Mouse (Mus musculus) forebrain, postnatal 0 days (tissue): Measurements from ENCODE around the gene Plin3. TPM values are rescaled to one million over a fixed set of nuclear protein-coding genes. Genes with fewer than 3 reads are reported as not detected.

ENCODE experiments used
- ATAC-seq: fragments of 200-750 bp; cut with Nextera tagmentation; 2 replicates; pipeline ENCODE4 v1.8.0; 2017; ENCODE audit warnings: mild to moderate bottlenecking, moderate library complexity
- DNase-seq: peaks from one replicate; pipeline ENCODE4 v3.0.0-alpha.2; 2015
- H3K27ac ChIP-seq: fragments of 300-500 bp; sonication (generic); 2 replicates; pipeline ENCODE4 v1.5.1; 2014; ENCODE audit warnings: low read depth, mild to moderate bottlenecking, antibody characterized with exemption, low read length, moderate library complexity, mixed read lengths
- H3K27me3 ChIP-seq: fragments of 300-500 bp; sonication (generic); 2 replicates; pipeline ENCODE4 v1.6.1; 2014; ENCODE audit warnings: mild to moderate bottlenecking, low read length, mixed read lengths; ENCODE audit not compliant: insufficient read depth
- H3K36me3 ChIP-seq: fragments of 300-500 bp; sonication (generic); 2 replicates; pipeline ENCODE4 v1.6.1; 2014; ENCODE audit warnings: mild to moderate bottlenecking, moderate library complexity; ENCODE audit not compliant: insufficient read depth
- H3K4me1 ChIP-seq: fragments of 300-500 bp; sonication (generic); 2 replicates; pipeline ENCODE4 v1.6.1; 2014; ENCODE audit warnings: antibody characterized with exemption; ENCODE audit not compliant: insufficient read depth
- H3K4me2 ChIP-seq: fragments of 300-500 bp; sonication (generic); 2 replicates; pipeline ENCODE4 v1.6.1; 2014; ENCODE audit warnings: low read depth, mild to moderate bottlenecking, moderate library complexity
- H3K4me3 ChIP-seq: fragments of 300-500 bp; sonication (generic); 2 replicates; pipeline ENCODE4 v1.5.1; 2014; ENCODE audit warnings: low read depth, low read length, mixed read lengths
- H3K9ac ChIP-seq: fragments of 300-500 bp; sonication (generic); 2 replicates; pipeline ENCODE4 v1.6.1; 2014; ENCODE audit warnings: mild to moderate bottlenecking
- H3K9me3 ChIP-seq: fragments of 300-500 bp; sonication (generic); 2 replicates; pipeline ENCODE4 v1.6.1; 2016; ENCODE audit warnings: low read length
- CTCF ChIP-seq: sonication (generic); IDR thresholded peaks from 2 replicates; pipeline ENCODE4 v1.5.1; 2016; ENCODE audit warnings: antibody characterized with exemption, control low read depth, low read depth
- WGBS: fragments of 180-500 bp; shearing (Covaris S2); extraction: QIAGEN DNeasy Blood & Tissue Kit; methylation state at CpG from one replicate; pipeline ENCODE4 v1.1.7; 2014; 5-methylcytosine and 5-hydroxymethylcytosine counted together
- polyA plus RNA-seq: library from polyadenylated mRNA; unstranded; fragments of >200 nt; fragmentation: Nextera tagmentation; extraction: Ambion mirVana; gene quantifications from 2 replicates; pipeline ENCODE4 v1.2.1, GENCODE M21; 2015
- total RNA-seq: library from RNA; depleted of rRNA; stranded (reverse); fragments of >200 nt; gene quantifications from 2 replicates; pipeline ENCODE4 v1.2.3, GENCODE M21; 2014

Gene Plin3
- total and polyA plus RNA-seq, 2 experiments from 2014 or later: 8.5 to 13.9 TPM

DNA sequence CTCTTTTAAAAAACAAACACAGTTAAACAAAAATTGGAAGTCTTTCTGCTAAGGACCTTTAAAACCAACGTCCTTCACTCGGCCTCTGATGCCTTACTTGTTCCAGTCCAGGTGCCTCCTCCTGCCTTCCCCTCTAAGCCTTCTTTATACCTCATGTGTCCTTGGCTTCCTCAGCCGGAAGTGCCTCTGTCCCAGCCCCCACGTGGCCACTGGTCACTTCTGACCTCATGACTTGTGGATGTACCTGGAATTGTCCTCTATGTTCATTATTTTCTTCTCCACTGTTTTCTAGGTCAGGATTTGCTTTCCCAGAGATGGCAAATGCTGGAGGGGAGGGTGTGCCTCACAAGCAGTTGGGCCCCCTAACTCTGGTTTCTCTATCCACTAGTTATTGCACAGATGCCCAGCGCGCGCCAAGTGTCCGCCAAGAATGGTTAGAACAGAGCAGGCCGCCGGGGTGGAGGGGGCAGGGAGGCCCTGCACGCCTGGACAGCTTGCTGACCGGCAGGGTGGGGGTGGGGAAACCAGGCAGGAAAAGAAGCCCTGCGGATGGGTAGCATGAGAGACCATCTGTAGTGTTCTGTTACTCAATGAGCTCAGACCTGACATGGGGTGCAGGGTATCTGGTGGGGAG lies 9.8 kb upstream of the Plin3 start:
- H3K4me2 ChIP-seq: peak overlapping the region; percentile 68; the same call in 1 of the 2 replicates
- ATAC-seq: no peak

GRCm38 (mm10) chr17:56300186-56300585 lies 7.5 kb upstream of the Plin3 start, which contains the start of gene Arrdc5:
Arrdc5 (minus strand) TSS chr17:56300286.
- no peaks in the 10 kb centered on the region for H3K9me3 ChIP-seq

More for the DNA sequence above, 9.8 kb upstream of the Plin3 start:
- no peak for DNase-seq
- Histone ChIP-seq H3K36me3 (no peaks in the 10 kb centered on the region), H3K9me3 (no peaks in the 10 kb centered on the region), H3K4me3 (no peak overlapping the region), H3K27ac (no peak overlapping the region), H3K4me1 (peaks cover 7% of the 10 kb centered on the region; the same call in 1 of the 2 replicates), H3K9ac (no peak overlapping the region), H3K27me3 (no peaks in the 10 kb centered on the region)
- WGBS: 25% methylated on average over 13 of the region's 13 CpGs
- TF ChIP-seq CTCF: no peak

GRCm38 (mm10) chr17:56298238-56298637 lies 5.6 kb upstream of the Plin3 start:
- Histone ChIP-seq H3K9ac (no peak overlapping the region), H3K4me2 (no peak overlapping the region), H3K4me3 (no peak overlapping the region), H3K36me3 (no peaks in the 10 kb centered on the region), H3K27ac (no peak overlapping the region), H3K9me3 (no peaks in the 10 kb centered on the region), H3K4me1 (peaks cover 2% of the 10 kb centered on the region; the same call in 1 of the 2 replicates), H3K27me3 (no peaks in the 10 kb centered on the region)
- 94% methylated on average over 1 of the region's 1 CpGs for WGBS
- no peak for DNase-seq
- TF ChIP-seq CTCF: no peak
- no peak for ATAC-seq

More at GRCm38 (mm10) chr17:56300186-56300585, 7.5 kb upstream of the Plin3 start, which contains the start of gene Arrdc5:
- TF ChIP-seq CTCF: no peak
- no peak for DNase-seq
- no peak within 1 kb of the TSS for H3K4me2 ChIP-seq
- H3K4me1 ChIP-seq: peaks cover 7% of the 10 kb centered on the region; the same call in 1 of the 2 replicates
- no peaks in the 10 kb centered on the region for H3K27me3 ChIP-seq
- no peak within 1 kb of the TSS for H3K4me3 ChIP-seq
- no peak within 1 kb of the TSS for H3K9ac ChIP-seq
- H3K36me3 ChIP-seq: no peaks in the 10 kb centered on the region
- WGBS: 91% methylated on average over 9 of the region's 9 CpGs
- ATAC-seq: no peak
- no peak within 1 kb of the TSS for H3K27ac ChIP-seq

- Histone ChIP-seq H3K27ac (no peak overlapping the region), H3K4me1 (no peaks in the 10 kb centered on the region), H3K27me3 (no peaks in the 10 kb centered on the region), H3K4me3 (no peak overlapping the region), H3K36me3 (no peaks in the 10 kb centered on the region), H3K9me3 (no peaks in the 10 kb centered on the region), H3K9ac (no peak overlapping the region), H3K4me2 (no peak overlapping the region)
- no peak for DNase-seq
- 61% methylated on average over 1 of the region's 1 CpGs for WGBS
- no peak for TF ChIP-seq CTCF
- ATAC-seq: no peak
These were observed 3.5 kb upstream of the Plin3 start for GRCm38 (mm10) chr17:56296201-56296600.

DNA sequence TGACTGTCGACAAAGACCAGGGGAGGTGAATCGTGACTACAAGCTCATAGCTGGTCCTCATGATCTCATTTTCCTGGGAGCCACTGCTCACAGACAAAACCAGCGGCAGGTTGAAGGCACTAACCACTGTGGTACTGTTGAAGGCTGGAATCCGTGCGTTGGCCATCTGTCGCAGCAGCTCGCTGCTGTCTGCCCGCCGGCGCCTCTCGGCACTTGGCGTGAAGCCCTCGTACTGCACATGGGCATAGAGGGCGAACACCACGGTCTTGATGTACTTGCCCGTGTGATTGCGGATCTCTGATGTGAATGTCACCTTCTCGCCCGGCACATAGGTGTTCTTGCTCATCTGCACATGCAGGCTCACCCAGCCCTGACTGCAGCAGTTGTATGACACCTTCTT lies 1.6 kb upstream of the Plin3 start:
- 0 out of 2 replicates have a peak, but pooled peaks cover 5% of the 10 kb centered on the region for H3K4me1 ChIP-seq
- ATAC-seq (no peak), DNase-seq (no peak)
- H3K4me2 ChIP-seq: no peak overlapping the region
- H3K36me3 ChIP-seq: no peaks in the 10 kb centered on the region
- WGBS: 77% methylated on average over 19 of the region's 19 CpGs
- no peak overlapping the region for H3K4me3 ChIP-seq
- H3K27me3 ChIP-seq: no peaks in the 10 kb centered on the region
- no peak overlapping the region for H3K27ac ChIP-seq
- H3K9ac ChIP-seq: no peak overlapping the region
- H3K9me3 ChIP-seq: no peaks in the 10 kb centered on the region
- TF ChIP-seq CTCF: no peak

- WGBS: 84% methylated on average over 1 of the region's 1 CpGs
- Histone ChIP-seq H3K4me1 (0 out of 2 replicates have a peak, but pooled peaks cover 5% of the 10 kb centered on the region), H3K9ac (no peak overlapping the region), H3K4me2 (no peak overlapping the region), H3K27me3 (no peaks in the 10 kb centered on the region), H3K4me3 (no peak overlapping the region), H3K27ac (no peak overlapping the region), H3K36me3 (no peaks in the 10 kb centered on the region), H3K9me3 (no peaks in the 10 kb centered on the region)
- no peak for TF ChIP-seq CTCF
- ATAC-seq: no peak
- no peak for DNase-seq
These were observed 618 bp upstream of the Plin3 start for GRCm38 (mm10) chr17:56293291-56293690.

DNA sequence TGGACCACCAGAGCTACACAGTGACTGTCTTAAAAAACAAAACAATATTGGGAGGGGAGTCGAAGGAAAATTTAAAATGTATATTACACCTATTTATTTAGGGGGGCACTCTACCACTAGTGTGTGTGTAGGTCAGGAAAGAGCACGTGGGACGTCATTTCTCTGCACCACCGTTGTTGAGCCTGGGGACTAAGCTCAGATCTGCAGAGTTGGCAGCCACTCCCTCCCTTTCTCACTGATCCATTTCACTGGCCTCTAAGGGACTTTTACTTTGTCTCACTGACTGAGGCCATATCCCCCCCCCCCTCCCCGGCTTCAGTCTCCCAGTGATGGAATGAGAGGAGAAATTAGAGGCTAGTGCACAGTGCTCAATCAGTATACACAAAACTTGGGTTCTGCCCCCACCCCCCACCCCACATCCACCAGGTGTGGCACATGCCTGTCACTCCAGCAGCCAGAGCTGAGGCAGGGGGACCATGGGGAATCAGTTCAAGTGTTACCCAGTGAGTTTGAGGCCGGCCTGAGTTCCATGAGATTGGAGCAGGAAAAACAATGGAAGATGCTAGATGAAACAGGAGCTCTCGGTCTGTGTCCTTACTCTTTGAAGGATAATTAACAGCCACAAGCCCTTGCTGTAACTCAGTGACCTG lies 722 bp downstream of the Plin3 start:
- DNase-seq (no peak), ATAC-seq (no peak)
- no peaks in the 10 kb centered on the region for H3K9me3 ChIP-seq
- H3K9ac ChIP-seq: no peak overlapping the region
- no peak for TF ChIP-seq CTCF
- no peaks in the 10 kb centered on the region for H3K36me3 ChIP-seq
- no peak overlapping the region for H3K27ac ChIP-seq
- H3K4me3 ChIP-seq: no peak overlapping the region
- H3K27me3 ChIP-seq: no peaks in the 10 kb centered on the region
- WGBS: 60% methylated on average over 7 of the region's 7 CpGs
- no peak overlapping the region for H3K4me2 ChIP-seq
- H3K4me1 ChIP-seq: 0 out of 2 replicates have a peak, but pooled peaks cover 5% of the 10 kb centered on the region
